Mouse (Mus musculus) stomach, postnatal 0 days (tissue): ENCODE data around the gene Ccsap.

Experiments used
- CTCF ChIP-seq: IDR thresholded peaks from 2 replicates; pipeline ENCODE4 v1.5.1; 2016; ENCODE audit warnings: antibody characterized with exemption, low read depth, mild to moderate bottlenecking, moderate library complexity
- EP300 ChIP-seq: optimal IDR thresholded peaks from 2 replicates; pipeline ENCODE3; 2016; ENCODE audit warnings: antibody characterized with exemption

GRCm38 (mm10) chr8:123893413-123893812 is 33.4 kb upstream of the Ccsap start:
- TF ChIP-seq CTCF (no peak), EP300 (no peak)
